Mouse (Mus musculus) bone marrow, adult 2 months (tissue): Measurements from ENCODE around the gene Cacna1c.

Experiments
- CTCF ChIP-seq: fragments of 200-500 bp; IDR thresholded peaks from 2 replicates; pipeline ENCODE4 v1.5.1; 2011; ENCODE audit warnings: low read length, control low read depth; ENCODE audit not compliant: control insufficient read depth, insufficient read depth
- POLR2A ChIP-seq: fragments of 200-500 bp; IDR thresholded peaks from 2 replicates; pipeline ENCODE4 v1.6.1; 2011; ENCODE audit warnings: low read depth, mild to moderate bottlenecking, control low read depth, low read length, borderline replicate concordance; ENCODE audit not compliant: control insufficient read depth

GRCm38 (mm10) chr6:118739961-118740599 lies 456.1 kb downstream of the Cacna1c start:
- TF ChIP-seq CTCF: no peak
- no peak for TF ChIP-seq POLR2A
